In genomic region chr4:9012787-9013186, GRCm38 (mm10) we compare ENCODE assay signal across 13 mouse cellular contexts.
A peak's percentile ranks its signal among the peaks of the same experiment; 100 is the strongest.
DNase-seq lines count a peak whose midpoint lies in the region; ATAC-seq and TF ChIP-seq lines count a peak whose summit lies in the region.
"Had no signal": no experiment of that assay in that cellular context is flagged by ENCODE, and none has a peak within 500 bp of the region (broad histone marks: within the 10 kb centered on the region; RNA-seq: fewer than 3 reads in every experiment).

No protein-coding gene starts in this region.

- peaks cover 52% of the 10 kb centered on the region for H3K4me1 ChIP-seq in hindbrain, embryonic 14.5 days (replicated peaks; ENCODE audit: control insufficient read depth, insufficient read depth, low read length)
- H3K4me1 ChIP-seq in hindbrain, embryonic 11.5 days (replicated peaks; ENCODE audit: control insufficient read depth, insufficient read depth, low read length), result peaks cover 5% of the 10 kb centered on the region; the same call in 1 of the 2 replicates
- peaks cover 14% of the 10 kb centered on the region for H3K4me1 ChIP-seq in midbrain, postnatal 0 days (ENCODE audit: insufficient read depth, low read length)
- H3K4me1 ChIP-seq in midbrain, embryonic 13.5 days (replicated peaks), result peaks cover 58% of the 10 kb centered on the region
- peaks cover 53% of the 10 kb centered on the region for H3K4me1 ChIP-seq in forebrain, embryonic 16.5 days (replicated peaks; ENCODE audit: control insufficient read depth, insufficient read depth, low read length)
- H3K4me1 ChIP-seq in limb, embryonic 10.5 days, result peaks cover 52% of the 10 kb centered on the region

- ATAC-seq in hindbrain, embryonic 14.5 days (ENCODE audit: low FRiP score), result peak; percentile 34; the same call in 1 of the 2 replicates
- no peak for ATAC-seq in hindbrain, embryonic 11.5 days (ENCODE audit: low FRiP score)
- peak; percentile 49; the same call in 1 of the 2 replicates for ATAC-seq in midbrain, postnatal 0 days (ENCODE audit: low FRiP score)
- ATAC-seq in midbrain, embryonic 13.5 days, result no peak
- ATAC-seq in forebrain, embryonic 16.5 days, result no peak
- ATAC-seq: inflammation-experienced regulatory T-cells, adult 6 months had no signal

- peak overlapping the region; percentile 21; the same call in 1 of the 2 replicates for H3K27ac ChIP-seq in hindbrain, embryonic 14.5 days
- H3K27ac ChIP-seq in hindbrain, embryonic 11.5 days (ENCODE audit: low read depth, low read length), result no peak overlapping the region
- no peak overlapping the region for H3K27ac ChIP-seq in midbrain, postnatal 0 days (ENCODE audit: low read depth, low read length)
- H3K27ac ChIP-seq in midbrain, embryonic 13.5 days, result no peak overlapping the region
- H3K27ac ChIP-seq in forebrain, embryonic 16.5 days (ENCODE audit: low read length), result no peak overlapping the region
- no peak overlapping the region for H3K27ac ChIP-seq in limb, embryonic 10.5 days
- H3K27ac ChIP-seq: lung, embryonic 15.5 days; stomach, embryonic 15.5 days had no signal

- H3K4me3 ChIP-seq in hindbrain, embryonic 14.5 days (replicated peaks; ENCODE audit: low read length), result no peak overlapping the region
- no peak overlapping the region for H3K4me3 ChIP-seq in hindbrain, embryonic 11.5 days (ENCODE audit: low read depth, low read length)
- H3K4me3 ChIP-seq in midbrain, postnatal 0 days (ENCODE audit: low read depth, low read length), result no peak overlapping the region
- H3K4me3 ChIP-seq in midbrain, embryonic 13.5 days (replicated peaks), result no peak overlapping the region
- no peak overlapping the region for H3K4me3 ChIP-seq in forebrain, embryonic 16.5 days (replicated peaks; ENCODE audit: low read length)
- no peak overlapping the region for H3K4me3 ChIP-seq in limb, embryonic 10.5 days
- H3K4me3 ChIP-seq: lung, embryonic 15.5 days; myocyte; stomach, embryonic 15.5 days had no signal

- WGBS in hindbrain, embryonic 14.5 days, result 58% methylated on average over 9 of the region's 9 CpGs
- whole genome bisulfite sequencing in hindbrain, embryonic 11.5 days, result 63% methylated on average over 9 of the region's 9 CpGs
- WGBS in midbrain, postnatal 0 days, result 62% methylated on average over 9 of the region's 9 CpGs
- WGBS in midbrain, embryonic 13.5 days, result 68% methylated on average over 9 of the region's 9 CpGs
- 51% methylated on average over 9 of the region's 9 CpGs for WGBS in forebrain, embryonic 16.5 days
- 76% methylated on average over 9 of the region's 9 CpGs for WGBS in limb, embryonic 10.5 days

- H3K4me2 ChIP-seq in hindbrain, embryonic 14.5 days (replicated peaks), result no peak overlapping the region
- H3K4me2 ChIP-seq in hindbrain, embryonic 11.5 days (replicated peaks; ENCODE audit: low read depth, low read length), result no peak overlapping the region
- H3K4me2 ChIP-seq in midbrain, postnatal 0 days (ENCODE audit: low read depth, low read length, poor library complexity, severe bottlenecking), result no peak overlapping the region
- no peak overlapping the region for H3K4me2 ChIP-seq in midbrain, embryonic 13.5 days (replicated peaks)
- no peak overlapping the region for H3K4me2 ChIP-seq in forebrain, embryonic 16.5 days (ENCODE audit: low read length)
- H3K4me2 ChIP-seq: lung, embryonic 15.5 days; stomach, embryonic 15.5 days had no signal

- H3K9me3 ChIP-seq in hindbrain, embryonic 14.5 days (ENCODE audit: control insufficient read depth, low read length), result no peaks in the 10 kb centered on the region
- H3K9me3 ChIP-seq in hindbrain, embryonic 11.5 days (ENCODE audit: control insufficient read depth, low read length), result no peaks in the 10 kb centered on the region
- H3K9me3 ChIP-seq in midbrain, postnatal 0 days (ENCODE audit: low read length), result no peaks in the 10 kb centered on the region
- no peaks in the 10 kb centered on the region for H3K9me3 ChIP-seq in midbrain, embryonic 13.5 days
- no peaks in the 10 kb centered on the region for H3K9me3 ChIP-seq in forebrain, embryonic 16.5 days (ENCODE audit: control insufficient read depth, low read length)
- H3K9me3 ChIP-seq in limb, embryonic 10.5 days (replicated peaks), result no peaks in the 10 kb centered on the region
- H3K9me3 ChIP-seq: lung, embryonic 15.5 days; stomach, embryonic 15.5 days had no signal

- H3K36me3 ChIP-seq in hindbrain, embryonic 14.5 days (replicated peaks; ENCODE audit: control insufficient read depth, insufficient read depth), result no peaks in the 10 kb centered on the region
- H3K36me3 ChIP-seq in hindbrain, embryonic 11.5 days (ENCODE audit: control insufficient read depth, insufficient read depth, low read length), result no peaks in the 10 kb centered on the region
- no peaks in the 10 kb centered on the region for H3K36me3 ChIP-seq in midbrain, postnatal 0 days (ENCODE audit: insufficient read depth, low read length)
- no peaks in the 10 kb centered on the region for H3K36me3 ChIP-seq in midbrain, embryonic 13.5 days
- no peaks in the 10 kb centered on the region for H3K36me3 ChIP-seq in forebrain, embryonic 16.5 days (ENCODE audit: control insufficient read depth, insufficient read depth)
- H3K36me3 ChIP-seq in limb, embryonic 10.5 days, result no peaks in the 10 kb centered on the region
- H3K36me3 ChIP-seq: lung, embryonic 15.5 days; stomach, embryonic 15.5 days had no signal

- H3K9ac ChIP-seq in hindbrain, embryonic 14.5 days, result no peak overlapping the region
- H3K9ac ChIP-seq in hindbrain, embryonic 11.5 days (ENCODE audit: low read depth, low read length), result no peak overlapping the region
- H3K9ac ChIP-seq in midbrain, postnatal 0 days (replicated peaks; ENCODE audit: low read length, poor library complexity, severe bottlenecking), result no peak overlapping the region
- no peak overlapping the region for H3K9ac ChIP-seq in midbrain, embryonic 13.5 days (replicated peaks)
- 0 out of 2 replicates have a peak overlapping the region, but pooled peaks have one; percentile 1 for H3K9ac ChIP-seq in forebrain, embryonic 16.5 days (replicated peaks; ENCODE audit: low read depth, low read length)
- H3K9ac ChIP-seq: lung, embryonic 15.5 days; stomach, embryonic 15.5 days had no signal

- no peak for DNase-seq in hindbrain, embryonic 14.5 days (ENCODE audit: low spot score)
- DNase-seq in hindbrain, embryonic 11.5 days (ENCODE audit: low spot score), result no peak
- peak; percentile 83 for DNase-seq in midbrain, postnatal 0 days (ENCODE audit: low spot score)
- peak; percentile 96 to 97 for DNase-seq in cerebellum, adult 18-20 months
- no peak for DNase-seq in limb, embryonic 10.5 days (ENCODE audit: low spot score)
- no peak for DNase-seq in spleen, postnatal 36 days (ENCODE audit: low spot score in 2 of 2)
- DNase-seq: thymus, postnatal 36 days had no signal

- no peak for TF ChIP-seq CTCF in midbrain, postnatal 0 days (IDR thresholded peaks at IDR 0.05)

- no peaks in the 10 kb centered on the region for H3K27me3 ChIP-seq in hindbrain, embryonic 14.5 days (ENCODE audit: control insufficient read depth, insufficient read depth, low read length)
- H3K27me3 ChIP-seq in hindbrain, embryonic 11.5 days (ENCODE audit: control insufficient read depth, insufficient read depth, low read length), result no peaks in the 10 kb centered on the region
- H3K27me3 ChIP-seq in midbrain, postnatal 0 days (ENCODE audit: insufficient read depth, low read length), result no peaks in the 10 kb centered on the region
- H3K27me3 ChIP-seq in midbrain, embryonic 13.5 days, result no peaks in the 10 kb centered on the region
- no peaks in the 10 kb centered on the region for H3K27me3 ChIP-seq in forebrain, embryonic 16.5 days (replicated peaks; ENCODE audit: control insufficient read depth, insufficient read depth, low read length)
- peaks cover 10% of the 10 kb centered on the region; the same call in 1 of the 2 replicates for H3K27me3 ChIP-seq in limb, embryonic 10.5 days (ENCODE audit: low read depth, poor library complexity, severe bottlenecking)
- H3K27me3 ChIP-seq: lung, embryonic 15.5 days; stomach, embryonic 15.5 days had no signal

Comparison
In these comparisons a context has a peak if more than half of its experiments do, and no peak if none do; other contexts are left out.
1. ATAC-seq: peak in hindbrain, embryonic 14.5 days (single experiment) and midbrain, postnatal 0 days (single experiment); none in hindbrain, embryonic 11.5 days (single experiment), midbrain, embryonic 13.5 days (single experiment) and forebrain, embryonic 16.5 days (single experiment).
2. DNase-seq: peak in midbrain, postnatal 0 days (single experiment) and cerebellum, adult 18-20 months (2 of 2); none in hindbrain, embryonic 14.5 days (single experiment), hindbrain, embryonic 11.5 days (single experiment), limb, embryonic 10.5 days (single experiment) and spleen, postnatal 36 days (0 of 2).